Comparison of ENCODE assay signal across 15 mouse cellular contexts in genomic region chr10:123875459-123875858, GRCm38 (mm10).
DNase-seq lines count a peak whose midpoint lies in the region; ATAC-seq and TF ChIP-seq lines count a peak whose summit lies in the region.
"Had no signal": no experiment of that assay in that cellular context is flagged by ENCODE, and none has a peak within 500 bp of the region (broad histone marks: within the 10 kb centered on the region; RNA-seq: fewer than 3 reads in every experiment).

No protein-coding gene starts in this region.

- no peak for ATAC-seq in forebrain, embryonic 14.5 days
- no peak for ATAC-seq in forebrain, embryonic 12.5 days (ENCODE audit: low FRiP score)
- peak; percentile 83 for ATAC-seq in kidney, postnatal 0 days (replicated peaks; ENCODE audit: low FRiP score, low read depth)
- ATAC-seq in intestine, postnatal 0 days, result no peak
- no peak for ATAC-seq in hindbrain, embryonic 14.5 days (ENCODE audit: low FRiP score)

- H3K9ac ChIP-seq in forebrain, embryonic 14.5 days (ENCODE audit: low read length), result no peak overlapping the region
- no peak overlapping the region for H3K9ac ChIP-seq in forebrain, embryonic 12.5 days
- H3K9ac ChIP-seq in kidney, postnatal 0 days (ENCODE audit: low read depth, low read length), result no peak overlapping the region
- no peak overlapping the region for H3K9ac ChIP-seq in intestine, postnatal 0 days (ENCODE audit: low read depth, low read length)
- no peak overlapping the region for H3K9ac ChIP-seq in hindbrain, embryonic 14.5 days
- H3K9ac ChIP-seq: heart, embryonic 15.5 days had no signal

- H3K4me2 ChIP-seq in forebrain, embryonic 14.5 days (ENCODE audit: low read length), result no peak overlapping the region
- no peak overlapping the region for H3K4me2 ChIP-seq in forebrain, embryonic 12.5 days
- no peak overlapping the region for H3K4me2 ChIP-seq in kidney, postnatal 0 days (ENCODE audit: low read length)
- no peak overlapping the region for H3K4me2 ChIP-seq in intestine, postnatal 0 days (replicated peaks; ENCODE audit: low read depth)
- no peak overlapping the region for H3K4me2 ChIP-seq in hindbrain, embryonic 14.5 days (replicated peaks)
- H3K4me2 ChIP-seq: heart, embryonic 15.5 days had no signal

- H3K27ac ChIP-seq in forebrain, embryonic 14.5 days (ENCODE audit: low read depth, low read length), result no peak overlapping the region
- no peak overlapping the region for H3K27ac ChIP-seq in forebrain, embryonic 12.5 days
- H3K27ac ChIP-seq in kidney, postnatal 0 days, result no peak overlapping the region
- H3K27ac ChIP-seq in intestine, postnatal 0 days (ENCODE audit: low read depth, low read length), result no peak overlapping the region
- no peak overlapping the region for H3K27ac ChIP-seq in hindbrain, embryonic 14.5 days
- H3K27ac ChIP-seq: heart, adult 2 months; heart, embryonic 15.5 days had no signal

- DNase-seq in forebrain, embryonic 14.5 days (ENCODE audit: low spot score), result peak; percentile 11
- peak; percentile 2 for DNase-seq in kidney, adult 11 months
- peak; percentile 40 for DNase-seq in kidney, postnatal 0 days (ENCODE audit: low spot score)
- no peak for DNase-seq in frontal cortex, postnatal 10 days (ENCODE audit: low spot score in 2 of 2)
- no peak for DNase-seq in hindbrain, embryonic 14.5 days (ENCODE audit: low spot score)
- DNase-seq: adrenal gland, postnatal 25 days; B cell, adult 2 months; cerebellum, adult 2 months; gastrocnemius, postnatal 14 days; heart, adult 2 months; right cerebral cortex, postnatal 4 days had no signal

- no peak overlapping the region for H3K4me3 ChIP-seq in forebrain, embryonic 14.5 days (ENCODE audit: low read depth, low read length)
- H3K4me3 ChIP-seq in forebrain, embryonic 12.5 days (replicated peaks), result no peak overlapping the region
- H3K4me3 ChIP-seq in kidney, postnatal 0 days (replicated peaks; ENCODE audit: low read depth, low read length), result no peak overlapping the region
- H3K4me3 ChIP-seq in intestine, postnatal 0 days (ENCODE audit: low read depth, low read length), result no peak overlapping the region
- no peak overlapping the region for H3K4me3 ChIP-seq in hindbrain, embryonic 14.5 days (replicated peaks; ENCODE audit: low read length)
- H3K4me3 ChIP-seq: erythroblast, embryonic 14.5 days; heart, adult 2 months; heart, embryonic 15.5 days had no signal

- H3K27me3 ChIP-seq in forebrain, embryonic 14.5 days (replicated peaks; ENCODE audit: control insufficient read depth, insufficient read depth, low read length), result no peaks in the 10 kb centered on the region
- H3K27me3 ChIP-seq in forebrain, embryonic 12.5 days, result no peaks in the 10 kb centered on the region
- no peaks in the 10 kb centered on the region for H3K27me3 ChIP-seq in kidney, postnatal 0 days (ENCODE audit: insufficient read depth, low read length)
- H3K27me3 ChIP-seq in intestine, postnatal 0 days (replicated peaks; ENCODE audit: control insufficient read depth, insufficient read depth, low read length), result no peaks in the 10 kb centered on the region
- H3K27me3 ChIP-seq in hindbrain, embryonic 14.5 days (ENCODE audit: control insufficient read depth, insufficient read depth, low read length), result no peaks in the 10 kb centered on the region
- H3K27me3 ChIP-seq: heart, embryonic 15.5 days had no signal

- H3K36me3 ChIP-seq in forebrain, embryonic 14.5 days (ENCODE audit: control insufficient read depth, insufficient read depth, low read length), result no peaks in the 10 kb centered on the region
- H3K36me3 ChIP-seq in forebrain, embryonic 12.5 days (replicated peaks), result no peaks in the 10 kb centered on the region
- no peaks in the 10 kb centered on the region for H3K36me3 ChIP-seq in kidney, postnatal 0 days (ENCODE audit: insufficient read depth, low read length)
- no peaks in the 10 kb centered on the region for H3K36me3 ChIP-seq in intestine, postnatal 0 days (ENCODE audit: control insufficient read depth, insufficient read depth)
- no peaks in the 10 kb centered on the region for H3K36me3 ChIP-seq in hindbrain, embryonic 14.5 days (replicated peaks; ENCODE audit: control insufficient read depth, insufficient read depth)
- H3K36me3 ChIP-seq: heart, embryonic 15.5 days had no signal

- no peak for TF ChIP-seq CTCF in kidney, postnatal 0 days (IDR thresholded peaks at IDR 0.05; ENCODE audit: low read depth)
- TF ChIP-seq CTCF in intestine, postnatal 0 days (IDR thresholded peaks at IDR 0.05; ENCODE audit: low read depth), result no peak

- WGBS in forebrain, embryonic 14.5 days, result 34% methylated on average over 3 of the region's 3 CpGs
- 59% methylated on average over 3 of the region's 3 CpGs for WGBS in forebrain, embryonic 12.5 days
- WGBS in kidney, postnatal 0 days, result 34% methylated on average over 3 of the region's 3 CpGs
- WGBS in intestine, postnatal 0 days, result 31% methylated on average over 3 of the region's 3 CpGs
- 57% methylated on average over 3 of the region's 3 CpGs for WGBS in hindbrain, embryonic 14.5 days

- H3K9me3 ChIP-seq in forebrain, embryonic 14.5 days (replicated peaks; ENCODE audit: control insufficient read depth, low read length), result no peaks in the 10 kb centered on the region
- no peaks in the 10 kb centered on the region for H3K9me3 ChIP-seq in forebrain, embryonic 12.5 days
- H3K9me3 ChIP-seq in kidney, postnatal 0 days (replicated peaks; ENCODE audit: low read length), result no peaks in the 10 kb centered on the region
- no peaks in the 10 kb centered on the region for H3K9me3 ChIP-seq in intestine, postnatal 0 days (ENCODE audit: control insufficient read depth)
- H3K9me3 ChIP-seq in hindbrain, embryonic 14.5 days (ENCODE audit: control insufficient read depth, low read length), result no peaks in the 10 kb centered on the region
- H3K9me3 ChIP-seq: heart, embryonic 15.5 days had no signal

- H3K4me1 ChIP-seq in forebrain, embryonic 14.5 days (ENCODE audit: control insufficient read depth, insufficient read depth, low read length), result peaks cover 3% of the 10 kb centered on the region; the same call in 1 of the 2 replicates
- peaks cover 6% of the 10 kb centered on the region; the same call in 1 of the 2 replicates for H3K4me1 ChIP-seq in forebrain, embryonic 12.5 days
- no peaks in the 10 kb centered on the region for H3K4me1 ChIP-seq in kidney, postnatal 0 days (replicated peaks; ENCODE audit: insufficient read depth, low read length)
- H3K4me1 ChIP-seq in intestine, postnatal 0 days (replicated peaks; ENCODE audit: control insufficient read depth, insufficient read depth, low read length), result no peaks in the 10 kb centered on the region
- no peaks in the 10 kb centered on the region for H3K4me1 ChIP-seq in hindbrain, embryonic 14.5 days (replicated peaks; ENCODE audit: control insufficient read depth, insufficient read depth, low read length)
- H3K4me1 ChIP-seq: heart, embryonic 15.5 days had no signal

Comparison
In these comparisons a context has a peak if more than half of its experiments do, and no peak if none do; other contexts are left out.
1. DNase-seq: peak in forebrain, embryonic 14.5 days (single experiment), kidney, adult 11 months (single experiment) and kidney, postnatal 0 days (single experiment); none in frontal cortex, postnatal 10 days (0 of 2) and hindbrain, embryonic 14.5 days (single experiment).